Mouse (Mus musculus): ENCODE measurements around the gene Gm8020. TPM values are rescaled to one million over a fixed set of nuclear protein-coding genes. Genes with fewer than 3 reads are reported as not detected.
"Not testable (repeated sequence)": the region's sequence is repeated elsewhere in the genome, so short reads cannot be mapped to it uniquely, and the experiment has no call there.

Gene Gm8020
- total RNA-seq (2021): not detected

DNA sequence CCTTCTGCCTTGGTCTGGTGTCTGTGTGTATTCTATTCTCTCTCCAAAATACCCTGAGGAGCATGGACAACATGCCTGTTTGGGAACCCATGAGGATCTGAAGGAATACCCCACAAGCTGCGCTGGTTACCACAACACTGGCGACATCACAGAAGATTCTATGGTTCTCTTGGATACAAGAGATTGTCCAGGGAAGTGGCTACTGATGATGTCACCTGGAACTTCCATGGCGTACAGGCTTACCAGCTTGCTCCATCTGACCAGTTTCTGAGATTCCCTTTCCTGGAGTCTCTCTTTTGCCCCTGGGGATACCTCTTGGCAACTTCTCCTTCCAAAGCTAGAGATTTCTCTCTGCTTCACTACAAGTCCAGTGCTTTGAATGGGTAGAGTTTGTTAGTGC, at the start of gene Gm8020:
TSS of gene Gm8020 (minus strand) at position 101 of the 400 bp plus-strand sequence.
- DNase-seq (ENCODE audit: low spot score in 2 of 2); intact Hi-C loops (cut with DNase I): not testable (repeated sequence)

DNA sequence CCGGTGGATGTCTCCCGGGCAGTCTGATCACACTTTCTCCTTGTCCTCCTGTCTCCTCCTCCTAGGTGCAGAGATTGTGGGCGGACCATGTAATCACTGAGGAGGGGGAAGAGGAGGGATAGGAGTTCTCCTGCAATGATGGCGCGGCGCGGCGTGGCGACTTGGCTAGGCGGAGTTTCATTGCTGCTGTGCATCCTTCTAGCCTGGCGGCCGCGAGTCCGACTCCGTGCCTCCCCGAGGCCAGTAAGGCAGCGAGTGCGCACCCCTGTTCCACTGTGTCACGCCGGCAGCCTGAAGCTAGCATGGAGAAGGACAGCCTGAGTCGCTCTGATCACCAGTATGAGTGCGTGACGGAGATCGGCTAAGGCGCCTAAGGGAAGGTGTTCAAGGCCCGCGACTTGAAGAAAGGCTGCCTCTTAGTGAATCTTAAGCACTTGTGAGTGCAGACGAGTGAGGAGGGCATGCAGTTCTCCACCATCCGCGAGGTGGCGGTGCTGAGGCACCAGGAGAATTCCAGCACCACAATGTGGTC, 41.1 kb upstream of the Gm8020 start:
- DNase-seq (ENCODE audit: low spot score in 2 of 2): peak; percentile 47 to 67
- intact Hi-C loops (cut with DNase I): not testable (repeated sequence)

GRCm38 (mm10) chr14:42542316-42543169, 40.4 kb upstream of the Gm8020 start:
- DNase-seq (ENCODE audit: low spot score in 2 of 2); intact Hi-C loops (cut with DNase I): not testable (repeated sequence)

- DNase-seq (ENCODE audit: low spot score in 2 of 2); intact Hi-C loops (cut with DNase I): not testable (repeated sequence)
Measured at GRCm38 (mm10) chr14:42524182-42524581, 22.0 kb upstream of the Gm8020 start, which contains the start of gene Gm8024. Gm8024 (minus strand) TSS chr14:42524282.

- intact Hi-C loops (cut with DNase I); DNase-seq (ENCODE audit: low spot score in 2 of 2): not testable (repeated sequence)
Measured at GRCm38 (mm10) chr14:42463581-42463980, 38.6 kb downstream of the Gm8020 start, which contains the start of gene Gm8011. Gm8011 (plus strand) TSS chr14:42463881.

Other genes with a start within 250 kb of the Gm8020 start
- gene Gm17026, start 242.3 kb downstream of the Gm8020 start, total RNA-seq (2021): not detected
- gene Gm9611, start 205.0 kb downstream of the Gm8020 start, total RNA-seq (2021): not detected
- not detected for gene Gm7995, start 192.1 kb downstream of the Gm8020 start, total RNA-seq (2021)
- gene Gm8005, start 62.7 kb downstream of the Gm8020 start, total RNA-seq (2021): not detected
- gene Gm8011, start 38.5 kb downstream of the Gm8020 start, total RNA-seq (2021): not detected
- not detected for gene Gm8024, start 21.9 kb upstream of the Gm8020 start, total RNA-seq (2021)
- gene Gm17124, start 97.5 kb upstream of the Gm8020 start, total RNA-seq (2021): not detected
- gene Gm3633, start 139.6 kb upstream of the Gm8020 start, total RNA-seq (2021): not detected
- not detected for gene Gm10378, start 153.6 kb upstream of the Gm8020 start, total RNA-seq (2021)